Mouse (Mus musculus) embryonic facial prominence, embryonic 14.5 days (tissue): ENCODE measurements at regions not wholly inside any gene's neighbourhood (a gene's known extent, or its start where the extent isn't known, plus 50 kb on each side); places are given as distances from the start of the nearest gene placed in this dataset.
"Not testable (repeated sequence)": the region's sequence is repeated elsewhere in the genome, so short reads cannot be mapped to it uniquely, and the experiment has no call there.

ENCODE experiments used
- ATAC-seq: fragments of 200-750 bp; cut with Nextera tagmentation; 2 replicates; pipeline ENCODE4 v1.8.0; 2017; ENCODE audit warnings: low read depth, moderate number of reproducible peaks, moderate TSS enrichment
- DNase-seq: peaks from one replicate; pipeline ENCODE4 v3.0.0-alpha.2; 2015; ENCODE audit warnings: low spot score
- H3K27ac ChIP-seq: fragments of 300-500 bp; sonication (generic); replicated peaks from 2 replicates; pipeline ENCODE4 v1.5.1; 2014; ENCODE audit warnings: low read depth, mild to moderate bottlenecking, low read length, moderate library complexity
- H3K27me3 ChIP-seq: fragments of 300-500 bp; sonication (generic); replicated peaks from 2 replicates; pipeline ENCODE4 v1.6.1; 2014; ENCODE audit warnings: low read length; ENCODE audit not compliant: control insufficient read depth, insufficient read depth
- H3K36me3 ChIP-seq: fragments of 300-500 bp; sonication (generic); 2 replicates; pipeline ENCODE4 v1.6.1; 2014; ENCODE audit warnings: low read length, mixed read lengths; ENCODE audit not compliant: control insufficient read depth, insufficient read depth
- H3K4me1 ChIP-seq: fragments of 300-500 bp; sonication (generic); 2 replicates; pipeline ENCODE4 v1.6.1; 2014; ENCODE audit warnings: antibody characterized with exemption, low read length; ENCODE audit not compliant: control insufficient read depth, insufficient read depth
- H3K4me2 ChIP-seq: fragments of 300-500 bp; sonication (generic); 2 replicates; pipeline ENCODE4 v1.6.1; 2014; ENCODE audit warnings: low read depth, mild to moderate bottlenecking, low read length, moderate library complexity, mixed read lengths
- H3K4me3 ChIP-seq: fragments of 300-500 bp; sonication (generic); 2 replicates; pipeline ENCODE4 v1.5.1; 2014; ENCODE audit warnings: low read depth, mild to moderate bottlenecking, low read length
- H3K9ac ChIP-seq: fragments of 300-500 bp; sonication (generic); 2 replicates; pipeline ENCODE4 v1.6.1; 2014; ENCODE audit warnings: low read depth, mild to moderate bottlenecking, low read length, moderate library complexity, mixed read lengths
- H3K9me3 ChIP-seq: fragments of 300-500 bp; sonication (generic); 2 replicates; pipeline ENCODE4 v1.6.1; 2016; ENCODE audit warnings: low read length; ENCODE audit not compliant: control insufficient read depth
- WGBS: fragments of 180-500 bp; shearing (Covaris S2); extraction: QIAGEN DNeasy Blood & Tissue Kit; methylation state at CpG from one replicate; pipeline ENCODE4 v1.1.7; 2014; 5-methylcytosine and 5-hydroxymethylcytosine counted together

DNA sequence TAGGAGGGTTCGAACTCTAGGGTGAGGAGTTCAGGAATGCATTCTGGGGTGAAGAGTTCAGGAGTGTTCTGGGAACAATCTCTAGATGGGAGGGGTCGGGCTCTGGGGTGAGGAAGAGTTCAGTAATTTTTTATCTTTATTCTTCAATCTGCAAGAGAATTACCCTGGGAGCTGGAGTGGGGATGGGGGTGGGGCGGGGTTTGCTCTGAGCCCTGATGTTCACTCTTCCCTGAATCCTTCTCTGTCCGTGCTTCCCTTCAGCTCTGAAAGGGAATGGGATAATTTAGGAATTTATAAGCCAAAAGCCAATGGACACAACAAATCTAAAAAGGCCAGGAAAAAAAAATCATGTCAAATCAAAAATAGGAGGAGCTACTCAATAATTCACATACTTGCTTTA lies 122.8 kb upstream of the Trim24 start:
- H3K27ac ChIP-seq, H3K4me2 ChIP-seq, H3K9me3 ChIP-seq, ATAC-seq, H3K4me1 ChIP-seq, H3K36me3 ChIP-seq, H3K4me3 ChIP-seq, DNase-seq, H3K27me3 ChIP-seq, H3K9ac ChIP-seq: not testable (repeated sequence)
- WGBS: 71% methylated on average over 4 of the region's 4 CpGs

DNA sequence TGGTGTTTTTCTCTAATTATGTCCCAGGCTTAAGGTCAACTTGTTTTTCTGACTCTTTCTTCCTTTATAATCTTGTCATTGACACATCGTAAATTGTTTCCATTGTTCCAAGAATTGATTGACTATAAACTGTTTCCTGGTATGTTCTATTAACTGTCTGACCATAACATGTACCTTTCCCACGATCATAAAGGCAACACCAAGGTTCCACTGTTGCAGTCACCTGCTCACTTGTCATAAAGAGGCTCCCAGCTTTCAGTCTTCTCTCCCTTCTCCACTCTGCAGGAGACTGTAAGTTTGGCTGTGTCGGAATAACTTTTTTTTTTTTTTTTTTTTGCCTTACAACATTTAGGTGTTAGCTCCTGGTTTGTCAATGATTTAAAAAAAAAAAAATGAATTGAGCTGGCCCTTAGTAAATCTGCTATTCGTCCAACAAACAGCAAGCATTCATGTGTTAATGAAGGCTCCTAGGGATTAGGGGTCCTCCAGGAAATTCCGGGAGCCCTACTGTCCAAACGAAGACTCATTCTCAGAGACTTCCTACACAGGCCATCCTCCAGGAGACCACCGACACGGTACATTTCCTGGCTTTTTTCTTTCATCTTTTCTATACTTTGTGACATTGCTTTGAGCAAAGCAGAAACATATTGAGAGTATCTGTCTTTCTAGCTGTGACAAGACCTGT lies 122.2 kb upstream of the Trim24 start:
- Histone ChIP-seq H3K4me3 (no peak overlapping the region), H3K4me2 (no peak overlapping the region), H3K36me3 (no peaks in the 10 kb centered on the region), H3K4me1 (no peaks in the 10 kb centered on the region), H3K9me3 (0 out of 2 replicates have a peak, but pooled peaks cover 8% of the 10 kb centered on the region), H3K27ac (no peak overlapping the region), H3K9ac (no peak overlapping the region), H3K27me3 (no peaks in the 10 kb centered on the region)
- DNase-seq (no peak), ATAC-seq (no peak)
- 72% methylated on average over 8 of the region's 8 CpGs for WGBS

DNA sequence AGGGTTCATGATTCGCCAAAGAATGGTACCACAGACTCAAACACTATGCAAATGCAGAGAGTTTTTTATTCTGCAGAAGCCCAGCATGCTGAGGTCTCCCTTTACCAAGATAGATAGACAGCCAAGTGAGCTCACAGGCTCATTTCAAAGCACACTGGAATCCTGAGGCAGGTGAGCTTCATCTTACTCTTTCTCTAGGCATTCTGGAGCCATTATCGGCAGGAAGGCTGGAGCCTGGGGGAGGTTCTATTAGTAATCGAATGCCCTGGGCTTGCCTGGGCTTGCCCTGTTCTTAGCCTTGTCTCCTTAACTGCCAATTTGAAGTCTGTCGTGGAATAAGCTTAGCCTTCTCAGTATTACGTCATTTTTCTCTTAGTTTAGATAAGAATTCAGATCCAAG lies 121.6 kb upstream of the Trim24 start:
- 83% methylated on average over 5 of the region's 5 CpGs for WGBS
- H3K27ac ChIP-seq: no peak overlapping the region
- H3K36me3 ChIP-seq: no peaks in the 10 kb centered on the region
- DNase-seq: no peak
- no peaks in the 10 kb centered on the region for H3K27me3 ChIP-seq
- ATAC-seq: no peak
- H3K9ac ChIP-seq: no peak overlapping the region
- H3K4me2 ChIP-seq: no peak overlapping the region
- no peak overlapping the region for H3K4me3 ChIP-seq
- H3K9me3 ChIP-seq: 0 out of 2 replicates have a peak, but pooled peaks cover 8% of the 10 kb centered on the region
- H3K4me1 ChIP-seq: no peaks in the 10 kb centered on the region

- WGBS: 88% methylated on average over 3 of the region's 3 CpGs
These were observed 120.3 kb upstream of the Trim24 start for GRCm38 (mm10) chr6:37750271-37750670.

DNA sequence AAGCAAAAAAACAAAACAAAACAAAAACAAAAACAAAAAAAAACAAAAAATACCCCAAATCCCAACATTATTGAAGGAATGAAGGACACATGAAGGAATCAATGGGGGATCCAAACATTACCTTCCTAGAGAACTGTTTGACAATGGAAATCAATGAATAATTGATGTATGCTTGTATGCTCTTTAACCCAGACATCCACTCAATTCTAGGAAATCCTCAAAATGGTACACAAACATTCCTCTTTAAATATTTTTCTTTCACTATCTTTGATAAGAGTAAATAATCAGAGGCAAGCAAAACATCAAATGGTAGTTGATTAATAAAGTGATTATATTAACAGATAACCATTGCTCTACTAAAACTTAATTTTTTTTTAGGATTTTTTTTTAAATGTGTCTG lies 118.9 kb upstream of the Trim24 start:
- Histone ChIP-seq H3K27ac (no peak overlapping the region), H3K27me3 (no peaks in the 10 kb centered on the region)

More at GRCm38 (mm10) chr6:37750271-37750670, 120.3 kb upstream of the Trim24 start:
- Histone ChIP-seq H3K4me3 (no peak overlapping the region), H3K27ac (no peak overlapping the region), H3K4me1 (no peaks in the 10 kb centered on the region), H3K4me2 (no peak overlapping the region), H3K9me3 (0 out of 2 replicates have a peak, but pooled peaks cover 8% of the 10 kb centered on the region), H3K27me3 (no peaks in the 10 kb centered on the region), H3K9ac (no peak overlapping the region), H3K36me3 (no peaks in the 10 kb centered on the region)
- ATAC-seq (no peak), DNase-seq (no peak)

DNA sequence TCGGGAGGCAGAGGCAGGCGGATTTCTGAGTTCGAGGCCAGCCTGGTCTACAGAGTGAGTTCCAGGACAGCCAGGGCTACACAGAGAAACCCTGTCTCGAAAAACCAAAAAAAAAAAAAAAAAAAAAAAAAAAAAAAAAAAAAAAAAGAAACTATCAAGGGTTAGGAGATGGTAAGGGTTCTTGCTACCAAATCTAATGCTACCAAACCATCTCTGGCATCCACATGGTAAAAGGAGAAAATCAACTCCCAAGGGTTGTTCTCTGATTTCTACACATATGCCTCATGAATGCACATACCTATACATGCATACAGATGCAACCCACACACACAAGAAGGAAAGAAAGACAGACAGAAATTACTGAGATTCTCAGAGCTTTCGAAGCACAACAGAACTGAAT lies 109.6 kb upstream of the Trim24 start:
- WGBS: 82% methylated on average over 4 of the region's 5 CpGs
- not testable (repeated sequence) for H3K27ac ChIP-seq, H3K27me3 ChIP-seq, H3K4me2 ChIP-seq, DNase-seq, H3K9ac ChIP-seq, H3K36me3 ChIP-seq, H3K4me1 ChIP-seq, H3K4me3 ChIP-seq, ATAC-seq, H3K9me3 ChIP-seq

More for the DNA sequence above, 118.9 kb upstream of the Trim24 start:
- Histone ChIP-seq H3K9me3 (0 out of 2 replicates have a peak, but pooled peaks cover 1% of the 10 kb centered on the region), H3K4me3 (no peak overlapping the region), H3K36me3 (no peaks in the 10 kb centered on the region), H3K4me1 (no peaks in the 10 kb centered on the region), H3K9ac (no peak overlapping the region), H3K4me2 (no peak overlapping the region)
- DNase-seq: no peak
- no peak for ATAC-seq

- H3K4me2 ChIP-seq: no peak overlapping the region
- no peak overlapping the region for H3K27ac ChIP-seq
- H3K4me3 ChIP-seq: no peak overlapping the region
- 34% methylated on average over 2 of the region's 2 CpGs for WGBS
- no peaks in the 10 kb centered on the region for H3K9me3 ChIP-seq
- no peaks in the 10 kb centered on the region for H3K36me3 ChIP-seq
- no peaks in the 10 kb centered on the region for H3K4me1 ChIP-seq
- H3K27me3 ChIP-seq: no peaks in the 10 kb centered on the region
- DNase-seq (no peak), ATAC-seq (no peak)
- no peak overlapping the region for H3K9ac ChIP-seq
These were observed 107.6 kb upstream of the Trim24 start for GRCm38 (mm10) chr6:37763036-37763435.

- no peaks in the 10 kb centered on the region for H3K36me3 ChIP-seq
- no peak overlapping the region for H3K4me2 ChIP-seq
- H3K4me1 ChIP-seq: no peaks in the 10 kb centered on the region
- H3K4me3 ChIP-seq: no peak overlapping the region
- no peaks in the 10 kb centered on the region for H3K9me3 ChIP-seq
- no peak overlapping the region for H3K27ac ChIP-seq
- ATAC-seq (no peak), DNase-seq (no peak)
- H3K27me3 ChIP-seq: no peaks in the 10 kb centered on the region
- no peak overlapping the region for H3K9ac ChIP-seq
These were observed 102.9 kb upstream of the Trim24 start for GRCm38 (mm10) chr6:37767690-37768089.

DNA sequence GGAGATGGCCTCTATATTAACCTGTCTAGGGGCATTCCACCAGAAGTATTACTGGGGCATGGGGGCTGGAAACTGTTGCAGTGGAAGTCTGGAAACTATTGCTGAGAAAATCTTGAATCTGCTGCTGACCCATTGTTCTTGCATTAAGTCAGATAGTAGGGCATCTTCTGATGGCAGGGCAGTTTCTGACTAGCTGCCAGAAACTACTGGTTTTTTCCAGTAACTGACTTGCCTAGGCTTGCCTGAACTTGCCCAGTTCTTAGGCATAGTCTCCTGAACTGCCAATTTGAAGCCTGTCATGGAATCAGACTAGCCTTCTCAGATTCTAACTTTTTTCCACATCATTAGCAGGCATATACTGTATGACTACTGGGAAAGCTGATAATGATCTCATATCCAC lies 97.3 kb upstream of the Trim24 start:
- no peak overlapping the region for H3K4me3 ChIP-seq
- no peak overlapping the region for H3K9ac ChIP-seq
- H3K27me3 ChIP-seq: no peaks in the 10 kb centered on the region
- ATAC-seq (no peak), DNase-seq (no peak)
- no peak overlapping the region for H3K4me2 ChIP-seq
- no peaks in the 10 kb centered on the region for H3K4me1 ChIP-seq
- H3K9me3 ChIP-seq: peaks cover 11% of the 10 kb centered on the region; the same call in 1 of the 2 replicates
- H3K36me3 ChIP-seq: no peaks in the 10 kb centered on the region
- H3K27ac ChIP-seq: no peak overlapping the region
